Mouse (Mus musculus) 3T3-L1 (cell line): ENCODE measurements around the gene Mettl7a1.
A peak's percentile ranks its signal among the peaks of the same experiment; 100 is the strongest.
"Not testable (repeated sequence)": the region's sequence is repeated elsewhere in the genome, so short reads cannot be mapped to it uniquely, and the experiment has no call there.

Experiments used
- DNase-seq: peaks from one replicate; pipeline ENCODE4 v3.0.0-alpha.2; 2015; ENCODE audit warnings: low read depth, low spot score

The Mettl7a1 gene

DNA sequence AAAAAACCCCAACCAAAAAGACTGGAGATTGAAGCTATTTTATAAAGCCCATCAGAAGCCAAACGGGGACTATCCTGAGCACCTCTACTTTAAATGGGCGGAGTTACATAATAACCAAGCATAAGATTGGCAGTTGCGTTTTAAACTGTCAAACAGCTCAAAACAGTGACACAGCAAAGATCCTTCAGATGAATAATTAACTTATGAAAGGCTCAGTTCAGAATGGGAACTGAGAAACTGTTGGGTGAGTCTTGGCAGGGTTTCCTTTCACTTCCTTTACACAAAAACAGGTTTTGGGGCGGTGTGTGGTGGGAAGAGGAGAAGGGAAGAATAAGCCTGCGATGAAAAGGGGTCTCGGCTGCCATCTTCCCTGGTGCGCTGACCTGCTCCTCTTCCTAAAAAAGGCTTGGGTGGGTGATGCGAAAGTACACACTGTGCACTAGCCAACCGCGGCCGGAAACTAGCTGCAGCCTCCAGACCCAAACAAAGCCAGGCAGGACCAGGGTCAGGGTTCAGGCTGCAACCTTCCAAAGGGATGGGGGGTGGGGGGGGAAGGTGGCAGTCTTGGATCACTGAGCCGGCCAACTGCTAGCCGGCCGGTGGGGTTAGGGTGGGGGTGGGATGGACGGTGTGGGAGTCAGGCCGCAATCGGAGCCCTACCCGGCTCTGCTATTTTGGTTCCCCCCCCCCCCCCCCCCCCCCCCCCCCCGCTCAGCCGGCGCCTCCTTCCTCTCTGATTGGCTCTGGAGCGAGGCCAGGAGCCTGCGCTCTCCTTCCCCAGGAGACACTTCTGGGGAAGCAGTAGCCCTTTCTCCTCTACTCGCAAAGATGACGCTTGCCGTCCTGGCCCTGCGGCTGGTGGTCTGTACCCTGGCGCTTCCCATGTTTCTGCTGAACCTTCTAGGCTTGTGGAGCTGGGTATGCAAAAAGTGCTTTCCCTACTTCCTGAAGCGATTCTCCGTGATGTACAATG is at the start of gene Mettl7a1:
Gene Mettl7a1 (plus strand): TSS at position 122 of the 973 bp plus-strand sequence.
- DNase-seq, result peak; percentile 80

DNA sequence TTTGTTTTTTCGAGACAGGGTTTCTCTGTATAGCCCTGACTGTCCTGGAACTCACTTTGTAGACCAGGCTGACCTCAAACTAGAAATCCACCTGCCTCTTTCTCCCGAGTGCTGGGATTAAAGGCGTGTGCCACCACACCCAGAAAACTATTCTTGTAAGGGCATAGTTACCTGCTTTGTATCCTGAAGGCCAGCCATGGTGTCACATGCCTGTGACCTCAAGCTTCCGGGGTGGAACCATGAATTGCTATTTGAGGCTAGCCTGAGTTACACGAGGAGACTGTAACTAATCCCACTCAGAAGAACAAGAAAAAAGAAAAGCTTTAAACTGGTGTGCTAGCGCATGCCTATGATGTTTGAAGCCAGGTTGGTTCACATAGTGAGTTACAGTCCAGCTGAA is 47.6 kb upstream of the Mettl7a1 start:
- no peak for DNase-seq

DNA sequence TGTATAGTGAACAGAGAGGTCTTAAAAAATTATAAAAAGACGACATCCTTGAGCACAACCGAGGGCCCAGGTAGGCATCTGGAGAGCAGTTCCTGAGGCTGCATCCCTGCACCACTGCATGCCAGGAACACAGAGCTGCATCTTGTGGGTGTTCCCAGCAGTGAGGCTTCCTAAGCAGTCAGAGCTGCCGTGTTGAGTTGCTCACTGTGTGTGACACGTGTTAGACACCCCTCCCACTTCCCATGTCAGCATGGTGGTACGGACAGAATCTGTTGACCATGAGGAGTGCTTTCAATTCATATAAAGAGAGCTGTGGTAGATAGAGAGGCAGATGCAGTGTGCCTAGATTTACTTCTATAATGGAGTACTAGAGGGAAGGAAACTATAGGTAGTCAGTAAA is 46.6 kb upstream of the Mettl7a1 start:
- no peak for DNase-seq

DNA sequence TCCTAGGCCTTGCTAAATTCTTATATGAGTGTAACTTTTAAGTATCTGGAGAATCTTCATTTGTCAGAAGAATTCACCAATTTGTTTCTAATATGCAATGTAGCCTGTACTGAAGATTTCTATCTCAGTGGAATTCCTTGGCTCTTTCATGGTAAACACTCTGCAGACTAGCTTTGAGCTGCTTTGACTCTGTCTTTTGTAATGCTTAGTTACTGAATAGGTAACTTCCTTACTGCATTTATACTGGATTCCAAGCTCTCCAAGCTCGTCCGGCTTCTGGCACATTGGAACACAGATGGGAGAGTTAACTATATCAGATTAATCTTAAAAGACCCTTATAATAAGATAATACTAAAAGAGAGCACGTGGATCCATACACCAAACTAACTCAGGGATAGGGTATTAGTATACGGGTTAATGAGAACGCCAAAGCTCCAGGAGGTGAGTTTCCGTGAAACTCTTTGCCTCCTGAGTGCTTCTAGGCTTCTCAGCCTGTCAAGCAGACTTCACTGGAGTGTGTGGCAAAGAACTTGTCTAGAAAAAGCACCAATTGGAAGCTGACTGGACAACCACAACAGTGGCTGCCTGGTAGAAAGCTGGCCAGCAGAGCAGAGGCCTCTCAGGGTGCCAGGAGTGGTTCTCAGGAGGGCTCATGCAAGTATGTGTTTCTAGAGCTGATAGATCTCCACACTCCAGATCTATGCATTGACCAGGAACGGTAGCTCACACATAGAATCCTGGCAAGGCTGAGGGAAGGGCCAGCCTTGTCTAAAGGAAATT is 45.1 kb upstream of the Mettl7a1 start:
- DNase-seq, result no peak

DNA sequence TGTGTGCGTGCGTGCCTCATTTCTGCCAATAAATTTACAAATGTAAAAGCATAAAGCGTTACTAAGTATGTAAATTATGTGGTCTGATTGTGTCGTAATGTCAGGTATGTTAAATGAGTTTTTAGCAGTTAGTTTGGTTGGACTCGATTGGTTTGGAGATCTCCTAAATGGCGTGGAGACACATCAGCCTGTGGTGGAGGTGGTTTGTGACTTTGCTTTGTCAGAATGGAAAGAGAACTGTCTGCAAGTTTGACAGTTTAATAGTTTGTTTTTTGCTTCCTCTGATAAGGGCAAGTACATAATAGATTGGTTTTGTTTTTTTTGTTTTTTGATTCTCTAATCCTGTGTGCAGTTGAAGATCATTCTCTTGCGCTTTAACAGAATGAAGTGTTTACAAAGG is 43.6 kb upstream of the Mettl7a1 start:
- not testable (repeated sequence) for DNase-seq

DNA sequence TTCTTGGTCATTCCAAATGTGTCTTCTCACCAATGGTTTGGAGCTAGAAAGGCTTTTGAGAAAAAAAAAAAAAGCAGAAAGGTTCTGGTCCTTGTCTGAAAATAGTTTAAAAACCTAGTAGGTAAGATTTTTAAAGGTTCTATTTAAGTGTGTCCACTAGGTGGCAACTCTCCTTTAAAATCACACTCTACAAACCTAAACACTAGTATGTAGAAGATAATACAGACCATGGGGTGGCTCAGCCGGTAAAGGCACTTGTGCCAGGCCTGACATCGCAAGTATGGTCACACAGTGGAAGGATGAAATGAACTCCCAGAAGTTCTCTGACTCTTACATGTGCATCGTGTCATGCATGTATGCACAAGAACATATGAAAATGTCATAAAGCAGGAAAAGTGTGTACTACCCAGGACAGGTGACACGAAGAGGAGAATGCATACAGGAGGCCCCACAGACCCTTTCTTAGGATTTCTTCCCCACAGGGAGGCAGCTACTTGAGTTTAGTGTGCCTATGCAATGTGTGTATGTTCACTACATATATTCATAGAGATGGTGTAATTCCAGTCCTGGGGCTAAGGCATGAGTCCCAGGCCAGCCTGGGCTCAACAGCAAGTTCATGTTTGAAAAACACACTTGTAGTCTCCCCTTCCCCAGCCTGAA is 40.6 kb upstream of the Mettl7a1 start:
- peak; percentile 64 for DNase-seq

DNA sequence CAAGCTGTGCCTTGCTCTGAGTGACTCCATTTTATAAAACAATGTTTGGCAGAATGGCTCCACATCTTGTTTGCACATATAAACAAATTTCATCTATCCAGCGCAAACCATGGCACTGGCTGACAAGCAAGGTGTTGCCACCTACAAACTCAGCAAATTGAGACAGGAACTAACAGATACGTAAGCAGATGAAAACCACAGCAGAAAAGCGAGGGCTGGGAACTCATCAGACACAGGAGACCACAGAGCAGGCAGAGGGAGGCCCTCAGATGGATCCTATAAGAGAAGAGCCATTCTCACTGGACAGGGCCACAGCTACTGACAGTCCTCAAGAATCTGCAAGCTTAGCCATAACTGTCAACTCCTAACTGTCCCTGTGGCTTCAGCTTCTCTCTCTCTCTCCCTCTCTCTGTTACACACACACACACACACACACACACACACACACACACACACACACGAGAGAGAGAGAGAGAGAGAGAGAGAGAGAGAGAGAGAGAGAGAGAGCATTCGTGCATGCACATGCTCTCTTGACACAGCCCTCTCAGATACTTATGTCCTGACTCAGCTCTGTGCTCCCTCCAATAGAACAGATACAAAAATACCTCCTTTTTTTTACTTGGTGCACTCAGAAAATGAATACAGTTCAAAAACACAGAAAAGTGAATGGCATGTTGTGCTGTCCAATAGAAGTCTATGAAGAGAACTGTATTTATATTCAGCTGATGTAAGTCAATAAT is 38.2 kb upstream of the Mettl7a1 start:
- DNase-seq, result peak; percentile 60

DNA sequence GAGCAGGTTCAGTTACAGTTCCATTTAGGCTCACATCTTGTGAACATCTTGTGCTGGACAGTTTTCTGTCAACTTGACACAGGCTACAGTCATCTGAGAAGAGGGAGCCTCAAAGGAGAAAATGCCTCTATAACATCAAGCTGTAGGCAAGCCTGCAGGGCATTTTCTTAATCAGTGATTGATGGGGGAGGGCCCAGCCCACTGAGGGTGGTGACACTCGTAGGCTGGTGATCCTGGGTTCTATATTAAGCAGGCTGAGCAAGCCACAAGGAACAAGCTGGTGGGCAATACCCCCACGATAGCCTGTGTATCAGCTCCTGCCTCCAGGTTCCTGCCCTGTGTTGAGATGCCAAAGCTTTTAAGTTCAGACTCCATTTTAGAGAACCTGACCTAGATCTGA is 35.0 kb upstream of the Mettl7a1 start:
- no peak for DNase-seq

DNA sequence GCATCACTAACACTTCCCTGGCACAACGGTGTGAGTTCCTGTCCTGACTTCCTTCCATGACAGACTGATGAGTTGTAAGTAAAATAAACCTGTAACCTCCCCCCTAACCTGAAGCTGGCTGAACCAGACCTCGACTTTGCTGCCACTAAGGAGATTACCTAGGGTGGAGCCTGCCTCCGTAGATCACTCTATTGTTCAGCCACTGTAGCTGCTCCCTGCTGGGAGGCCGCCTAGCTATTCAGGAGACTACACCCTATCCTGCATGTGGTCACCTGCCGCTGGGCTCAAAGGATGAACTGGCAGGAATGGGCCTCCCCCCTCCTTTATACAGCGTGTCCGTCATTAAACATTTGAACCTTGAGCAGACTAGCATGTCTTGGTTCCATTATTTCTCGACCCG is 34.2 kb upstream of the Mettl7a1 start:
- DNase-seq, result no peak

DNA sequence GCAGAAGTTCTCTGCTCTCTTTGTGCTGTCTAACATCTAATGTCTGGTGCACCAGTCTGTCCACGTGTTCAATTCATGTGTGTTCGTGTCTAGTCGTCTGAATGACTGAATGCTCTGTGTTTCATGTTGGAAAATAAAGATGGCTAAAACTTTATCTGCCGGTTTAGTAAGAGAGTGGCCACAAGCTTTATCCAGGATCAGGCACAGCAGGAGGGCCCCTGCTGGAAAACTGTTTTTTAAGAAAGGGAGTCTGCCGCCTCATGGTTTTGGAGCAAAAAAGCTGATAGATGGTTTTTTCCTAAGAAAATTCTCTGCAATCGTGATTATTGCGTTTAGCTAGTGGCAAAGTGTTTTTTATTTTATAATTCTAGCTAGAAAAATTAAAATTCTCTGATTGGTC is 33.3 kb upstream of the Mettl7a1 start:
- DNase-seq, result not testable (repeated sequence)

DNA sequence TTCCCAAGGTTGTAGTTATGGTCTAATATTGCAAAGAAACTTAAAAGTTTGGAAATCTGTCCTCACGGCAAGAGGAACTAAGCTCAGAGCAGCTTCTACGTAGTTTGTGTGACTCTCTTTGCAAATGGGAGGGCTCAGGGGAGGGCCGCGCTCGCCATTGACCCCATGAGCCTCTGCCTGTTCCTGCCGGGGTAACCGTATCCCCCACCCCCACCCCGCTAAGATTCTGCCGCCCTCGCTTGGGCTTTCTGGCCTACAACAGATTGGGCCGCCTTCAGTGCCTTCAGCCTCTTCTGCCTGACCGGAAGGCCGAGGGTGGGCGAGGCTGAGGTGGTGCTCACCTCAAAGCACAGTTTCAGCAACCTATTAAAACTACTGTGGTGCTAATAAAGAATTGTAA is 32.5 kb upstream of the Mettl7a1 start:
- DNase-seq, result no peak

DNA sequence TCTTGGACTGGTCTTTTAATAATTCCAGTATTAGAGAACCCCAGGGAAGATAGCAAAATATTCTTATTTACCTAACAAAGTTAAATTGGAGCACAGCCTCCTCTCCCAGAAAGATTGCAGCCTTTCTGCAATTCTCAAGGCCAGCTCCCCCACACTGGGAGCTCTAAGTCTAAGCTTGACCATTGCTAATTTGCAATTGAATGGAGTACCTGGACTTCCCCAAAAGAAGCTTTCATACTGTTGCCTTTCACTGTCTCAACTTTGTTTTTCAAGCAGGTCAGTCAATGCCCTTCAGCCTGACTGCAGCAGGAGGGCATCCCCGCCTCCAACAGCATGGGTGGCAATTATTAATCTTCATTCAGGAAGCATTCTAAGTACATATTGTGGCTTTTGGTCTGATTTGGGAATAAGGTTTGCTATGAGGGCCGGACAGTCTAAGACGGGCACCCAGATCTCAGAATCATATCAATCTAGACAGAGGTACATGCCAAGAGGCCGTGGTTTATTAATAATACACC is 30.1 kb upstream of the Mettl7a1 start:
- not testable (repeated sequence) for DNase-seq

DNA sequence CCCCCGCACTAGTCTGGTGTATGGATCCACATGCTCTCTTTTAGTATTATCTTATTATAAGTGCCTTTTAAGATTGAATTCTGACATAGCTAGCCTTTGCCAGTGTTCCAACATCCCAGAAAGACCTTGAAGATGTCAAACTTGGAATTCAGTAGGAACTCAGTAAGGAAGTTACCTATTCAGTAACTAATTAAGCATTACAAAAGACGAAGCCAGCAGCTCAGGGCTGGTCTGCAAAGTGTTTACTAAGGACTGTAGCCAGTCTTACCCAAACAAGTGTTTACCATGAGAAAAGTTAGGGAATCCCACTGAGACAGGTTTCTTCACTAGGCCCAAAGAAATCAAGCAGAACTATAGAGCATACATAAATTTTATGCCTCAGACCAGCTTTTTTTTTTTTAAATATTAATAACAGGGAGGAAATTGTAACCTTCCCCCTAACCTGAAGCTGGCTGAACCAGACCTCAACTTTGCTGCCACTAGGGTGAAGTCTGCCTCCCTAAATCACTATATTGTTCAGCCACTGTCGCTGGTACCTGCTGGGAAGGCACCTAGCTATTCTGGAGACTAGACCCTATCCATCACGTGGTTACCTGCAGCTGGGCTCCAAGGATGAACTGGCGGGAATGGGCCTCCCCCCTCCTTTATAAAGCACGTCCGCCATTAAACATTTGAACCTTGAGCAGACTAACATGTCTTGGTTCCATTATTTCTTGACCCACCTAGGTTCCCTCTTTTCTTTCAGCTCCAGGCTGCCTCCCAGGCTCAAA is 29.0 kb upstream of the Mettl7a1 start:
- DNase-seq, result no peak

DNA sequence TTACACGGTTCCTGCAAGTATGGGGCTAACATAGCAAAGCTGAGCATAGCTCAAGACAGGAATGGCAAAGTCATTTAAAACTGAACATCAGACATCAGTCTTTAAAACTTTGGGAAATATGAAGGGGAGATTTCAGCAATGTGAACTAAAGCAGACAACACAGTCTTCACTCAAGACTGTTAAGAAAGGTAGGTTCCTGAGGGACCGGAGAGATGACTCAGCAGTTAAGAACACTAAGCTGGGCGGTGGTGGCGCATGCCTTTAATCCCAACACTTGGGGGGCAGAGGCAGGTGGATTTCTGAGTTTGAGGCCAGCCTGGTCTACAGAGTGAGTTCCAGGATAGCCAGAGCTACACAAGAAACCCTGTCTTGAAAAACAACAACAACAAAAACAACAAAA is 27.5 kb upstream of the Mettl7a1 start:
- DNase-seq, result no peak

DNA sequence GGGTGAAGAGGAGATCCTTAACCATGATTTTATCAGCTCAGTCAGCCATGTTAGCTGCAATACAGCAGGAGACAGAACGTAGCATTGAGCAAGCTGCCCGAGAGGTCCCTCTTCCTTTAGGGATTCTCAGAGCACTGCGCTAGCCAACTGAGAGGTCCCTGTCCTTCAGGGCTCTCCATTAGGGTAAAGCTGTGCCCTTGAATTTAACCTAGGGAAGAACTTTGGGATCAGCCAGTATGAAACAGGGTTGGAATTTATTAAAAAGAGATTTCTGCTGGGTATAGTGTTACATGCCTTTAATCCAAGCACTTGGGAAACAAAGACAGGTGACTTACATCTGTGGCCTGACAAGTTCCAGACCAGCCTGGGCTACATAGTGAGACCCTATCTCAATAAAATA is 26.4 kb upstream of the Mettl7a1 start:
- no peak for DNase-seq

DNA sequence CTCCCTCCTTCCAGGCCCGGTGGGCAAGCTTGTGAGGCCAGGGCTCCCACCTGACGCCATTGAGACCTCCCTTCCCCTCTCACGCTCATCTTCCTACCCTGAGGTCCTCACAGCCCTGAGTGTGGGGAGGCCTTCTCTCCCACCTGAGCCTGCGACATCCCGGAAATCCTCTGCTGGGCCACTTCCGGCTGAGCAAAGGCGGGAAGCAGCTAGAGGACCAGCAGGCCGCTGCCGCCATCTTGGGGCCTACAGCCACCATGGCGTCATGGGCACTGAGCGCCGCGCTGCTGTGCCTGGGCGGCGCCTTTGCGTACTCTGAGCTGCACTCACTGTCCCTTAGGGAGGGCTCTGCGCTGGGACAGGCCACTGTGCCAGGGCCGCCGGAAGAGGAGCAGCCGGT is 23.3 kb upstream of the Mettl7a1 start, which contains the start of gene Tmprss12:
Gene Tmprss12 (plus strand): TSS at position 212 of the 400 bp plus-strand sequence.
- no peak for DNase-seq

DNA sequence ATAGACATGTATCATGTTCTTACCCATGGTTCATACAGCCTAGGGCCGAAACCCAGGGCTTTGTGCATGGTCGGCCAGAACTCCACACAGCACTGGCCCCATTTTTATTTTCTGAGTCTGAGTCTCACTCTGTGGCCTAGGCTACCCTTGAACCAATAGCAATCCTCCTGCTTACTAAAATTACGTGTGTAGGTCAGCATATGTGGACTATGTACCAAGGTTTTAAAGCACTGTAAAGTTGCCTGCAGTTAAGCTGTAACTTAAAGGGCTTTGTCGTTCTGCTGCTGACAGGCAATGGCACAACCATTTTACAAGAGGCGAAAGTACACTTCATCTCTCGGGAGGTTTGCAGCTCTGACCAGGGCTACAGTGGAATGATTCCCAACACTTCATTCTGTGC is 15.0 kb upstream of the Mettl7a1 start:
- DNase-seq, result no peak

DNA sequence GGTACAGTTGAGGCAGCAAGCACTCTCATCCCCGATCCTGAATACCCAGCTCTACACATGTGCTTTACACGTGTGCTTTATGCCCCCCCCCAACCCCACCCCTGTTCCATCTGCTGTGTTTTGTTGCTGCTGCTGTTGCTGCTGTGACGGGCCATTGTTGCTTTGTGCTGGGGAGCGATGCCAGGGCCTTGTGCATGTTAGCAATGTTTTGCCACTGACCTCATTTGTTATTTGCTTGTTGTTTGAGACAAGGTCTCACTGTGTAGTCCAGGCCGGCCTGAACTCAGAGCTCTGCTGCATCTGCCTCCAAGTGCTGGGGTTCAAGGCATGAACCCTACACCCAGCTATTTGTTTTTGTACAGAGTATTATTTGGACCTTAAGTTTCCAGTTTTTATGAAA is 13.1 kb upstream of the Mettl7a1 start:
- DNase-seq, result no peak

DNA sequence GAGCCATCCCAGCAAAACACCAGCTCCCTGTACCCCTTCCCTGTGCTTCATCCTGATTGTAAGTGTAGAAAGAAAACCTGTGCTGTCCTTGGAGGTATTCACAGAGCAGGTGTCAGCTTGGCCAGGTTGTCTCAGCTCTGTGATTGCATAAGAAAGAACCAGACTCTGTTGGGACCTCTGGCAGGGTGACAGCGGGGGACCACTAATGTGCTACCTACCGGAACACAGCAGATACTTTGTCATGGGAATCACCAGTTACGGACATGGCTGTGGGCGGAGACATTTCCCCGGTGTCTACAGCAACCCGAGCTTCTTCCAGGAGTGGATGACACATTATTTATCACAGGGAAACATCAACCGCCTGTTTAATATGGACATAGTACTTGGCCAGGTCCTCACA is 11.6 kb upstream of the Mettl7a1 start:
- DNase-seq, result peak; percentile 28

DNA sequence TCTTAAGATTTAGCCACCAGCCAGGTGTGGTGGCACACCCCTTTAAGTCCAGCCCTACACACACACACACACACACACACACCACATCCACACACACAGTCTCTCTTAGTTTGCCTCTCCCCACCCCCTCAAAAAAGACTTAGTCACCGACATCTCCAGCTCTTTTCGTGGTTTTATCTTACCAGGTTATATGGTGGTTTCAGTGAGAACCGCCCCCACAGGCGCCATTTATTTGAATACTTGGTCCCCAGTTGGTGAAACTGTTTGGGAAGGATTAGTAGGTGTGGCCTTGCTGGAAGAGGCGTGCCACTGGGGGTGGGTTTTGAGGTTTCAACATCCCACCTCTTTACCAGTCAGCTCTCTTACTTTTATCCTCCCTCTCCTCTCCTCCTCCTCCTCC is 6.1 kb upstream of the Mettl7a1 start:
- peak; percentile 32 for DNase-seq
